Mouse (Mus musculus) spleen, adult 2 months (tissue): ENCODE measurements around the gene Rsph14.

ENCODE experiments used
- CTCF ChIP-seq: fragments of 200-500 bp; IDR thresholded peaks from 2 replicates; pipeline ENCODE4 v1.5.1; 2011; ENCODE audit warnings: mild to moderate bottlenecking, inconsistent platforms; ENCODE audit not compliant: insufficient read depth, insufficient read length, insufficient replicate concordance; ENCODE audit errors: extremely low read depth
- POLR2A ChIP-seq: fragments of 200-500 bp; IDR thresholded peaks from 2 replicates; pipeline ENCODE4 v1.6.1; 2011; ENCODE audit warnings: low read depth, low read length, inconsistent platforms

DNA sequence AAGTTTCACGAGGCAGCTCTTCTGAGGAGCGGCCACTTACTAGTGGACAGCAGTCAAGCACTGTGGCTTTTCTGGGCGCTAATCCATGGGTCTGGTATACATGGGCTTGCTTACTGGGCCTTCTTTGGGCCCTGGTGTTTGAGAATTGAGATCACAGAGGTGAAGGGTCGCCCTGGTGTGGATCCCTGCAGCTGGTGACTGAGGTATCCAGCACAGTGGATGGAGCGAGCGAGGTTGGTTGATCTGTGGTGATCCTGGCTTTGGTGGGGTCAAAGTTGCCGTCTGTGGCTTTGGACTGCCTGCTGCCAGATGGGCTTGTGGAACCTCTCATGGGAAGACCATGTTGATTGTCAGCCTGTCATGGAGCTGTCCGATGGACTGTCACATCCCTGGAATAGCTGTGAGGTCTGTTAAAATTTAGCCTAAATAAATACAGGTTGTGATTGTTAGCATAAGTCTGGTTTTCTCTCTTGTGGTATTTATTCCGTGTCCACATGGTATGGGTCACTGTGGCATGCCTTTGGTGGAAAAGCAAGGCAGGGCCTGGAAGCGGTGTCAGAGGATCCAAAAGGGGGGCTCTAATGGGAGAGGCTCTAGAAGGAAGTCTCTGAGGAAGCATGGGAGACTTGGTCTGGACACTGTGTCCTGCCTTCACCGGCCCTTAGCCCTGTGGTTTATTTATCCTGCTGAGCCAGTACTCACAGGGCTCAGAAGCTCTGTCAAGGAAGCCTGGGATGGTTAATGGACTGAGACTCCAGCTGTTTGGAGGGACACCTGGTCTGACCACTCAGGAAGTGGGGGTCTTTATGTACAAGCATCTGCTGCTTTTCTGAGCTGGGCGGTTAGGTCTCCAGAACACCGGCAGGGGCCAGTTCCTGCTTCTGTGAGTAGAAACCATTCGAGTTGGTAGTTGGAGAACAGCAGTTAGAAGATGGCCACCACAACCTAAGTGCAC, 46.1 kb upstream of the Rsph14 start:
- TF ChIP-seq CTCF = no peak
- no peak for TF ChIP-seq POLR2A
